Mouse (Mus musculus): ENCODE data around the gene Atp2a3. TPM values are rescaled to one million over a fixed set of nuclear protein-coding genes. Genes with fewer than 3 reads are reported as not detected.

The Atp2a3 gene
- 21.7 and 23.2 TPM in 2 replicates for polyA plus RNA-seq (2015; fragmentation: Nextera tagmentation; extraction: Ambion mirVana)

DNA sequence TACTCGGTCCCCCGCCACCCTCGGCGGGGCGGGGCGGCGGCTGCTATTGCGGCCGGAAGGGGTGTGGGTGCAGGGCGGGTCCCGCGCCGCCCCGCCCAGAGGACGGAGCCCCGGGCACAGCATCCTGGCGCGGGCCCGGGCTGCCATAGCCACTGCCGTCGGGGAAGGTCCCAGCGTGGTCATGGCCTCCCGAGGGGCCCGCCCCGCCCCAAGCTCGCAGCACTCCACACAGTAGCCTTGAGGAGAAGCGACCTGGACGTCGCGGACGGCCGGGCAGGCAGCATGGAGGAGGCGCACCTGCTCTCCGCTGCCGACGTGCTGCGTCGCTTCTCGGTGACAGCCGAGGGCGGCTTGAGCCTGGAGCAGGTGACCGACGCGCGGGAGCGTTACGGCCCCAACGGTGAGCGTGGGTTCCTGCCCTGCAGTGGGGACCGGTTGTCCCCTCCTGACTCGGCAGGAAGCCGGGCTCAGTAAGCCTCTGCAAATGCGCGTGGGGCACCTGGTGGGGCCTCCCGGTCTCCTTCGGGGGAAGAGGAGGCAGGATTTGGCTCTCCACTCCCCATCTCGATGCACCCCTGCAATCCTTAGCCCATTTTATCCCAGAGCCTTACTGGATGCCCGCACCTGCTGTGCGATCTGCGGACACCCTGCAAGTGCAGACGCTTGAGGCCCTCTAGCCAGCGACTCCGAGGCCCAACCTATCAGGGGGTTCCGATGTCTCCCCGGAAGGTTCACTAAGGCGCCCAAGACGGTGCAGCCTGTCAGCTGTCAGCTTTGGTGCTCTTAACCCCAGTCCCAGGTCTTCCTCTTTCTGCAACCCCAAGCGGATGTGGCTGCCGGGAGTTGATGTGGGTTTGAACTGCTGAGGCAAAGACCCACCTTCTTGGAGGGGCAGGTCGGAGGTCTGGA is at the start of gene Atp2a3:
Gene Atp2a3, plus strand, starts transcription at position 98 of the 909 bp plus-strand sequence.
- Histone ChIP-seq H3K4me1 (replicated peaks; ENCODE audit: control insufficient read depth, insufficient read depth, low read length) (peaks cover 33% of the 10 kb centered on the region), H3K9me3 (ENCODE audit: control insufficient read depth, low read length) (no peaks in the 10 kb centered on the region), H3K27ac (ENCODE audit: low read length) (no peak within 1 kb of the TSS), H3K36me3 (ENCODE audit: control insufficient read depth, insufficient read depth, low read length) (no peaks in the 10 kb centered on the region), H3K9ac (ENCODE audit: low read length) (peak within 1 kb of the TSS; percentile 54), H3K27me3 (ENCODE audit: control insufficient read depth, insufficient read depth, low read depth, low read length) (peaks cover 15% of the 10 kb centered on the region), H3K4me2 (ENCODE audit: low read depth, low read length) (peak within 1 kb of the TSS; percentile 61), H3K4me3 (ENCODE audit: low read length) (peak within 1 kb of the TSS; percentile 49)
- ATAC-seq (ENCODE audit: low read depth), result peak; percentile 65
- WGBS, result 3% methylated on average over 68 of the region's 70 CpGs

DNA sequence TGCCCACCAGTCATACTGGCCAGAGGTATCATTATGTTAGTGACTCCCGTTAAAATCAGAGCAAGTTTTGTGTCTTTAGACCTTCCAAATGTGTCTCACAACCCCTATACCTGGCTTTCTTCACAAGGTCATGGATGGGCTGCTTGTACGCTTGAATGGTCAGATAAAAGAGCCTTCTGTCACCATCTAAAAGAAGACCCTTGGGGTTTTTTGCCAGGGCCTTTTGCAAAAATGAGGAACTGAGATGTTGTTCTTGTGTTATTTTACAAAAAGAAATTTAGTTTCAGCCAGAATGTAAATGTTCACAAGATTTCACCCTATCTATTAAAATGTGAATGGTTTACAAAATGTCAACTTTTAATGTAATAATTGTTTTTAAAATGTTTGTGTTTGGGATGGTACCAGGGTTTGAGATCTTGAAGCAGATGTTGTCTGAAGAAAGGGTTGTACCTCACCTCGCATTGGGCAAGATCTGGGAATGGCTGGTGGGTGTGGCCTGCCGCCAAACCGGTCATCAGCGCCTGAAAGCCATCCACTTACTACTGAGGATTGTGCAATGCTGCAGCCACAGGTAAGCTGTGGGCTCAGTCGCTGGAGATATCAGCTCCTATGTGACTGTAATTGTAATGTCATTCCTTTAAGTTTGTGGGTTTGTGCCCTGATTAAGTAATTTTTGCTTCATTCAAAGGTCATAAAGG is 43.5 kb upstream of the Atp2a3 start:
- no peaks in the 10 kb centered on the region for H3K4me1 ChIP-seq (replicated peaks; ENCODE audit: control insufficient read depth, insufficient read depth, low read length)
- H3K36me3 ChIP-seq (ENCODE audit: control insufficient read depth, insufficient read depth, low read length), result peaks cover 24% of the 10 kb centered on the region
- WGBS, result 68% methylated on average over 7 of the region's 7 CpGs

DNA sequence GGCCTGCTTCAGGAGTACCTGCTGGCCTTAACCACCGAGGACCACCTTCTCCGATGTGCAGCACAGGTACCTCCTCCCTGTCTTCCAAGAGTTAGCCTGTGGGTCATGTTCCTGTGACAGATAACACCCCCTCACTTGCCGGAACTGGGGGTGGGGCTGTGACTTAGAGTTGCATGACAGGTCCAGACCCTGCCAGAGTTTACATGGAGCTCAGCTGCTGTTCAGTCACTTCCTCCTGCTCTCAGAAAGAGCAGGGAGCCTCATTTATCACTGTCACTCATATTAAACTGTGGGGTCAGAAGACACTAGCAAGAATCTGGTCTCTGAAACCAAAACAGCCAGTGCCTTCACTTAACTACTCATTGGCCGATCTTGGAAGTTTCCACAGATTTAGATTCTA is 37.9 kb upstream of the Atp2a3 start:
- peak; percentile 54; the same call in 1 of the 2 replicates for ATAC-seq (ENCODE audit: low read depth)
- no peak overlapping the region for H3K4me2 ChIP-seq (ENCODE audit: low read depth, low read length)
- peaks cover 22% of the 10 kb centered on the region for H3K4me1 ChIP-seq (replicated peaks; ENCODE audit: control insufficient read depth, insufficient read depth, low read length)
- H3K9me3 ChIP-seq (ENCODE audit: control insufficient read depth, low read length), result no peaks in the 10 kb centered on the region
- H3K27me3 ChIP-seq (ENCODE audit: control insufficient read depth, insufficient read depth, low read depth, low read length), result no peaks in the 10 kb centered on the region
- no peak overlapping the region for H3K4me3 ChIP-seq (ENCODE audit: low read length)
- WGBS, result 22% methylated on average over 4 of the region's 4 CpGs
- H3K36me3 ChIP-seq (ENCODE audit: control insufficient read depth, insufficient read depth, low read length), result peaks cover 9% of the 10 kb centered on the region
- no peak overlapping the region for H3K9ac ChIP-seq (ENCODE audit: low read length)
- H3K27ac ChIP-seq (ENCODE audit: low read length), result no peak overlapping the region

More for the DNA sequence above, 43.5 kb upstream of the Atp2a3 start:
- Histone ChIP-seq H3K4me3 (ENCODE audit: low read length) (no peak overlapping the region), H3K27me3 (ENCODE audit: control insufficient read depth, insufficient read depth, low read depth, low read length) (no peaks in the 10 kb centered on the region), H3K9me3 (ENCODE audit: control insufficient read depth, low read length) (no peaks in the 10 kb centered on the region), H3K9ac (ENCODE audit: low read length) (no peak overlapping the region), H3K4me2 (ENCODE audit: low read depth, low read length) (no peak overlapping the region), H3K27ac (ENCODE audit: low read length) (no peak overlapping the region)
- no peak for ATAC-seq (ENCODE audit: low read depth)

DNA sequence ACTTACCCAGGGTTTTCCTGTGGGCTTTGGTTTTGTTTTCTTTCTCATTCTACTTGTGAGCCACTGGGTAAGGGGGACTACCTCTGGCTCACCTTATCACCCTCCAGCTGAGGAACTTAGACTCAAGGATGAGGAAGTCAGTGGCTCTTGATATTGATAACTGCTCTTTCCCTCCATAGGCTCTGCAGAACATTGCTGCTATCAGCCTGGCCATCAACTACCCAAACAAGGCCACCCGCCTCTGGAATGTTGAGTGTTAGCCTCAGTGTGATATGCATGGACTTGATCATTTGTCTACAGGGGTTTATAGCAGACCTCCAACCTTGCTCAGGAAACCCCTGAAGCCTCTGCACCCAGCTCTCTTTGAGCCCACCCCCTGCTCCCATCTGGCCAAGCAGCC is 36.5 kb upstream of the Atp2a3 start:
- no peaks in the 10 kb centered on the region for H3K27me3 ChIP-seq (ENCODE audit: control insufficient read depth, insufficient read depth, low read depth, low read length)
- ATAC-seq (ENCODE audit: low read depth), result peak; percentile 69
- WGBS, result 47% methylated on average over 1 of the region's 1 CpGs
- no peak overlapping the region for H3K9ac ChIP-seq (ENCODE audit: low read length)
- no peak overlapping the region for H3K4me2 ChIP-seq (ENCODE audit: low read depth, low read length)
- H3K36me3 ChIP-seq (ENCODE audit: control insufficient read depth, insufficient read depth, low read length), result peaks cover 6% of the 10 kb centered on the region
- peaks cover 26% of the 10 kb centered on the region for H3K4me1 ChIP-seq (replicated peaks; ENCODE audit: control insufficient read depth, insufficient read depth, low read length)
- H3K4me3 ChIP-seq (ENCODE audit: low read length), result no peak overlapping the region
- peak overlapping the region; percentile 71 for H3K27ac ChIP-seq (ENCODE audit: low read length)
- H3K9me3 ChIP-seq (ENCODE audit: control insufficient read depth, low read length), result no peaks in the 10 kb centered on the region

DNA sequence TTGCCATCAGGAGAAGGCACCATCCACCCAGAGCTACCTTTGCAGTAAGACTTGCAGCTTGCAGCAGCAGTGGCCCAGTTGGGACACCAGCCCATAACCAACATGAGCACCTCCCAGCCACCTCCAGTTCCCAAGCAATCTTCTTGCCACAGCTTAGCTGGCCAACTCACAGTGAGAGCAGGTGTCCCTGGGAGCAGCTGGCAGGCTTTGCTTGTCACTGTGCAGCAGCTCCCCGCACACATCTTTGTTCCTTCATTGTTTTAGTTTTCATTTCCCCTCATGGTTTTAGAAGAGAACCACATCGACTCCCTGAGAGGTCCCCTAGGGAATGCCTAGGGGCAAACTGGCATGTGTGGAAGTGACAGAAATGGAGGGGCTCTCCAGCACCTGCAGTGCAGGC is 35.9 kb upstream of the Atp2a3 start:
- H3K36me3 ChIP-seq (ENCODE audit: control insufficient read depth, insufficient read depth, low read length), result peaks cover 6% of the 10 kb centered on the region
- H3K9me3 ChIP-seq (ENCODE audit: control insufficient read depth, low read length), result no peaks in the 10 kb centered on the region
- peaks cover 26% of the 10 kb centered on the region for H3K4me1 ChIP-seq (replicated peaks; ENCODE audit: control insufficient read depth, insufficient read depth, low read length)
- H3K4me3 ChIP-seq (ENCODE audit: low read length), result no peak overlapping the region
- no peak overlapping the region for H3K4me2 ChIP-seq (ENCODE audit: low read depth, low read length)
- 29% methylated on average over 2 of the region's 2 CpGs for WGBS
- no peaks in the 10 kb centered on the region for H3K27me3 ChIP-seq (ENCODE audit: control insufficient read depth, insufficient read depth, low read depth, low read length)
- H3K9ac ChIP-seq (ENCODE audit: low read length), result 0 out of 2 replicates have a peak overlapping the region, but pooled peaks have one; percentile 21
- H3K27ac ChIP-seq (ENCODE audit: low read length), result peak overlapping the region; percentile 71
- ATAC-seq (ENCODE audit: low read depth), result peak; percentile 7; the same call in 1 of the 2 replicates

DNA sequence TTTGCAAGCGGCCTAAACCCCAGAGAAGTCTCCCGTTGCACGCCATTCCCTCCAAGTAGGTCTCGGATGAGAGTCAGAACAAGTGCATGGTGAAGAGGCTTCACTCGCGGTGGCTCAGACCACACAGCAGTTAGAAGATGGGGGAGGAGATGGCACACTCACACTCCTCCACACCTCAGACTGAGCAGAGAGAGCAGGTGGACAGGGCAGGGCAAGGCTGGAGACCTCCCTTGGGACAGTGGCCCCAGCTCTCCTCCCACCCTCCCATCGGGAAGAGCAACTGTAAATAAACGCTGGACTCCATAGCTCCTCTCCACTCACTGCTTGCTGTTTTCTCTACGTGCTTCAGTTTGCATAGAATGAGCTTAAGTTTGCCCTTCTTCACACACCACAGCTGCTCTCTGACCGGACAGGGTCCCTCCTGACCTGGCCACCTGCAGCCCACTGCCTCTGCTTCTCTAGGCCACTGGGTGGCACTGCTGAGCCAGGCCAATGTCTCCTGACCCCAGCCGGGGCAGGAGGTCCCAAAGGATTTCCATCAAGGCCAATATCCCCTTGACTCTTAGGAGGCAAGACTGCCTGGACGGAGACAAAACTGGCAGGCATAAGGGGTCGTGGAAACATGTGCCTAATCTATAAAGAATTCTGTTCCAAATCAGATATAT is 34.6 kb upstream of the Atp2a3 start:
- no peaks in the 10 kb centered on the region for H3K27me3 ChIP-seq (ENCODE audit: control insufficient read depth, insufficient read depth, low read depth, low read length)
- H3K9ac ChIP-seq (ENCODE audit: low read length), result no peak overlapping the region
- H3K36me3 ChIP-seq (ENCODE audit: control insufficient read depth, insufficient read depth, low read length), result peaks cover 6% of the 10 kb centered on the region
- H3K27ac ChIP-seq (ENCODE audit: low read length), result no peak overlapping the region
- H3K4me3 ChIP-seq (ENCODE audit: low read length), result no peak overlapping the region
- WGBS, result 47% methylated on average over 13 of the region's 13 CpGs
- ATAC-seq (ENCODE audit: low read depth), result peak; percentile 29; the same call in 1 of the 2 replicates
- H3K4me1 ChIP-seq (replicated peaks; ENCODE audit: control insufficient read depth, insufficient read depth, low read length), result peaks cover 26% of the 10 kb centered on the region
- no peaks in the 10 kb centered on the region for H3K9me3 ChIP-seq (ENCODE audit: control insufficient read depth, low read length)
- H3K4me2 ChIP-seq (ENCODE audit: low read depth, low read length), result no peak overlapping the region

DNA sequence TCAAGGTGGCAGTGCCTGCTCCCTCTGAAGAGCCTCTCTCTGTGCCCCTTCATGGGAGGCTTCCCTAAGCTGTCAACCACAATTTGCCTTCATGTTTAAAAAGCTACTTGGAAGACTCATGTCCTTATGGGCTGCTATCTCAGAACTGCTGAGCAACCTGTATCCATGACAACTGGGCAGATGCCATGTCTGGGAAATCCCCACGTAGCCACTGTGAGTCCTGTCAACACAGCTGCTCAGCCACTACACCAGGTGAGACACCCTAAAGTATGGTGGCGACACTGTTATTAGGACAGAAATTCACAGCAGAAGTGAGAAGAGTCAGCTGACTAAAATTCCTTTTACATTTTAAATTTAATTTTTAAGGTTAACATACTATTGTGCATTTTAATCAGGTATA is 32.5 kb upstream of the Atp2a3 start:
- Histone ChIP-seq H3K27me3 (ENCODE audit: control insufficient read depth, insufficient read depth, low read depth, low read length) (no peaks in the 10 kb centered on the region), H3K36me3 (ENCODE audit: control insufficient read depth, insufficient read depth, low read length) (peaks cover 6% of the 10 kb centered on the region), H3K4me2 (ENCODE audit: low read depth, low read length) (no peak overlapping the region), H3K9ac (ENCODE audit: low read length) (no peak overlapping the region), H3K4me1 (replicated peaks; ENCODE audit: control insufficient read depth, insufficient read depth, low read length) (peaks cover 19% of the 10 kb centered on the region), H3K4me3 (ENCODE audit: low read length) (no peak overlapping the region), H3K27ac (ENCODE audit: low read length) (no peak overlapping the region), H3K9me3 (ENCODE audit: control insufficient read depth, low read length) (no peaks in the 10 kb centered on the region)
- WGBS, result 46% methylated on average over 2 of the region's 2 CpGs
- ATAC-seq (ENCODE audit: low read depth), result no peak

DNA sequence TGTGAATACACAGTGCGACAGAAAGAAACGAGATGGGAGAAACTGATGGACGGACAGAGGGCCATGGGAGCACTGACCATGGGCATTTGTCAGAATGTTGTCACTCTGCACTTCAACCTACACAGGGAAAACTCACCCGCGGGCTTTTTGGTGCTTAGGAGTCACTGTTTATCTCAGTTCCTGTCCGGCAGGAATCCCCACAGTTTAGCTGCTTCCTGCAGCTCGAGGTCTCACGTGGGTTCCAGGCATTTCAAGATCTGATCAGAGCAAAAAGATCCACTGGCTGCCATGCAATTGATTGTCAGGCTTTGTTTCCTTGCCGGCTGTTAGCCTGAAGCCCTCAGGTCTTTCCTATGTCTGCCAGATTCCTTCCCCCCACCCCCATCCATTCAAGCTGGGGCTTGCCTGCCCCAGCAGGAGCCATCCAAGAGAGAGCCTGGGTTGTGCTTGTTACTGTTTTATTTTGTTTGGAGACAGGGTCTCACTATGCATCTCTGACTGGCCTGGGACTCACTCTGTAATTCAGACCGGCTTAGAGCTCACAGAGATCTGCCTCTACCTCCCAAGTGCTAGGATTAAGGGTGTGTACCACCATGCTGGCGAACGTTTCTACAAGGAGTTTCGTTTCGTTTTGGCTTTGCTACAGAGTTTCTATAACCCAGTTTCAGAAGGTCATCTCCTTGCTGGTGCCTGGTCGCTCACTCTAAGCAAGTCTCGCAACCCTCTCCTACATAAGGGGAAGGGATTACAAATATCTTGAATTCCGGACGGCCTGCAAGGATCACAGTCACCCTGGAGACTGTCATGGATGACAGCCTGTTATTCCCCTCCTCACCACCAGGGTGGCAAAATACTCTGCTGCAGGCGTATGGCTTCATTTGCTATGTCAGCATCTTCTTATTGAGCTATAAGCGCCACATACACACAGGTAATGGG is 20.5 kb upstream of the Atp2a3 start:
- peak overlapping the region; percentile 29 for H3K9ac ChIP-seq (ENCODE audit: low read length)
- H3K27me3 ChIP-seq (ENCODE audit: control insufficient read depth, insufficient read depth, low read depth, low read length), result no peaks in the 10 kb centered on the region
- peak overlapping the region; percentile 40 for H3K4me2 ChIP-seq (ENCODE audit: low read depth, low read length)
- H3K36me3 ChIP-seq (ENCODE audit: control insufficient read depth, insufficient read depth, low read length), result no peaks in the 10 kb centered on the region
- peaks cover 16% of the 10 kb centered on the region for H3K4me1 ChIP-seq (replicated peaks; ENCODE audit: control insufficient read depth, insufficient read depth, low read length)
- ATAC-seq (ENCODE audit: low read depth), result peak; percentile 48
- no peaks in the 10 kb centered on the region for H3K9me3 ChIP-seq (ENCODE audit: control insufficient read depth, low read length)
- 23% methylated on average over 20 of the region's 20 CpGs for WGBS
- H3K27ac ChIP-seq (ENCODE audit: low read length), result no peak overlapping the region
- peak overlapping the region; percentile 42 for H3K4me3 ChIP-seq (ENCODE audit: low read length)

All from lung, embryonic 16.5 days (tissue).